Mouse (Mus musculus): ENCODE measurements at regions not wholly inside any gene's neighbourhood (a gene's known extent, or its start where the extent isn't known, plus 50 kb on each side); places are given as distances from the start of the nearest gene placed in this dataset.

DNA sequence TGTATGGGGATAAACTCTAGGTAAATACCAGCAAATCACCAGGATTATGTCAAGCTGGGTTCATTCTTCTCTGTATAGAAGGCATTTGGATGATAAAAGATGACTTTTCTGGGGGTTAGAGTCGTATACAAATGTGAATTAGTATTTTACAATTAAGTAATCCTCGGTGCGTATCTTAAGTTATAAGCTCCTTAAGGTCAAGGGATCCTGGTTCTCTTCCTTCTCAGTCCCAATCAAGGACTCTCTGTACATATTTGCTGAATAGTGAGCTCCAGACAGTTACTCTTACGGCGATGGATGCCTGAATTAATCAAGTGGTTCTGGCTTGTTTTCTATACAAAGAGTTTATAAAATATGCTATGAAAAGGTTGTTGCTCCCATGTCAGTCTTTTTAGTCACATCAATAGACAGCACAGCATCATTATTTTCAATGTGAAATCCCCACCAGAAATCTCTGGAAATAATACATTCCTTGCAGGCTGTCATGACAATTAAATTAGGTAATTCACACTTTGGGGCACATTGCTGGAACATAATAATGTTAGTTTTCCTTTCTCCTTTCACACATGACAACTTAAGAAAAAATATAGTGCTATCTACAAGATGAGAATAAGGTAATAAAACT lies 64.0 kb upstream of the Cwc22 start:
- 80% methylated on average over 5 of the region's 5 CpGs for WGBS
- H3K4me3 ChIP-seq (replicated peaks; ENCODE audit: insufficient read depth, low read depth, low read length) = no peak overlapping the region
- no peaks in the 10 kb centered on the region for H3K4me1 ChIP-seq (ENCODE audit: control insufficient read depth, insufficient read depth, low read length)
- TF ChIP-seq POLR2A (IDR thresholded peaks at IDR 0.05; ENCODE audit: borderline replicate concordance, insufficient read depth, low read length) = no peak
- TF ChIP-seq CTCF (IDR thresholded peaks at IDR 0.05; ENCODE audit: borderline replicate concordance, insufficient read depth, low read depth, low read length) = no peak
- DNase-seq = no peak
- no peaks in the 10 kb centered on the region; the same call in 1 of the 2 replicates for H3K27me3 ChIP-seq (ENCODE audit: control insufficient read depth, insufficient read depth, low read length)
- no peak overlapping the region for H3K27ac ChIP-seq (ENCODE audit: insufficient read depth, low read length)

DNA sequence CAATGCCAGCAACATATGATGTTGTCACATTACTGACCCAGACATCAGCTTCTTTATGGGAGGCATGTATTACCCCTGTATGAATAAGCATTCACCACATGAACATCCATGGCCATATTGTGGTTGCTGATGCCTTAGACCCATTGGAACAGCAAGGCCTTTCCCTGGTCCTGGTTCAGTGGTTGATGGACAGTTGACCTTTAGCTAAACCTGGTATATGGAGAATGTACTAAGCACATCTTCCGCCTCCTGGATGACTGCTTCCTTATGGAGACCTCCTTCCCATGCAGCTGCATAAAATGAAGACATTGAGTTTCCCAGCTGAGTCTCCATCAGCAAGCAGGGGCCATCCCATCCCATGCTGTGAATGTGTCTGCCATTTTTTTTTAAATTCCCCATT lies 61.9 kb upstream of the Cwc22 start:
- TF ChIP-seq CTCF (IDR thresholded peaks at IDR 0.05; ENCODE audit: borderline replicate concordance, insufficient read depth, low read depth, low read length) = no peak
- no peak for TF ChIP-seq POLR2A (IDR thresholded peaks at IDR 0.05; ENCODE audit: borderline replicate concordance, insufficient read depth, low read length)
- Histone ChIP-seq H3K27me3 (ENCODE audit: control insufficient read depth, insufficient read depth, low read length) (no peaks in the 10 kb centered on the region; the same call in 1 of the 2 replicates), H3K4me1 (ENCODE audit: control insufficient read depth, insufficient read depth, low read length) (no peaks in the 10 kb centered on the region), H3K4me3 (replicated peaks; ENCODE audit: insufficient read depth, low read depth, low read length) (no peak overlapping the region), H3K27ac (ENCODE audit: insufficient read depth, low read length) (no peak overlapping the region)
- 100% methylated on average over 1 of the region's 1 CpGs for WGBS
- no peak for DNase-seq

DNA sequence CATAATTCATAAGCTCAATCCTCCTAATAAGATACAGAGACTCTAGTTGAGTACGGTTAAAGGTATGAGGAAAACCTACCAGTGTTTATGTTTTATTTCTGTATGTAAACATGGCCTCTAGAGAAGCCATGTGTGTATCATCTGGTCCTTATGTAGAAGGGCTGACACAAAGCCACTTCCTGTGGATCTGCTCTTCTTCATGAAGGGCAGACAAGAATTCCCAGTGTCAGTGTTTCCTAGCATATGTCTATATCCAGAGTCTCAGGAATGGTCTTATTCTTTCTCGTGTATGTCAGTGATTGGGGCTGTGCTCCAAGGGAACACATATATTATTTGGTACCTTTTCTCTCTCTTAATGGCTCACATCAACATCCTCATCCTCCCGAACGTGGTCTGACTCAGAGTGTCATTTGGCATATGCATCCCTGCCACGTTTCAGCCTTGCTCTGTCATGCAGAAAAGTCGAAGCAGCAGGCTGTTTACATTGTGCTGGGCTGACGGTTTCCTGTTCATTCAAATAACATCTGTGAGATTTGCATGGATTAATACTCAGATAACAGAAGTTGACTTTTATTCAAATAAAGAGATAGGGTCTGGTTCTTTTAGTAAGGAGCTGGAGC lies 59.3 kb upstream of the Cwc22 start:
- TF ChIP-seq CTCF (IDR thresholded peaks at IDR 0.05; ENCODE audit: borderline replicate concordance, insufficient read depth, low read depth, low read length) (no peak), POLR2A (IDR thresholded peaks at IDR 0.05; ENCODE audit: borderline replicate concordance, insufficient read depth, low read length) (no peak)
- Histone ChIP-seq H3K4me1 (ENCODE audit: control insufficient read depth, insufficient read depth, low read length) (no peaks in the 10 kb centered on the region), H3K4me3 (replicated peaks; ENCODE audit: insufficient read depth, low read depth, low read length) (no peak overlapping the region), H3K27ac (ENCODE audit: insufficient read depth, low read length) (no peak overlapping the region), H3K27me3 (ENCODE audit: control insufficient read depth, insufficient read depth, low read length) (no peaks in the 10 kb centered on the region)
- 18% methylated on average over 7 of the region's 7 CpGs for WGBS
- no peak for DNase-seq

DNA sequence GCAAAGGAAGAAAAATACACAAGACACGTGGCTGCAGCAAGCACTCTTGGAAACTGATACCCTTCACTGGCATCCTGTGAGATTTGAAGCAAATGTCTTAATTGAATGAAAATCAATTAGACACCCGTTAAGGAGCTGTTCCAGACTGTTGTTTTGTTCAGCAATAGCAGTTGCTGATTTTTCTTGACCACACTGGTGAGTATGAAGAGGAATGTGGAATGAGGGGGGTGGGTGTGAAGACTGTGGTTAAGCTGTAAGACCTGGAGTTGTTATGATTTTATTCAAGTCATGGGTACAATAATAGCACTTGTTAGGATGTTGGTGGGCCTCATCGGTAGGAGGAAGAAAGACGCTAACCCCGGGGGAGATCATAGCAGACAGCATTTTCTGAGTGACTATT lies 58.3 kb upstream of the Cwc22 start:
- Histone ChIP-seq H3K27ac (ENCODE audit: insufficient read depth, low read length) (no peak overlapping the region), H3K4me1 (ENCODE audit: control insufficient read depth, insufficient read depth, low read length) (no peaks in the 10 kb centered on the region), H3K4me3 (replicated peaks; ENCODE audit: insufficient read depth, low read depth, low read length) (no peak overlapping the region), H3K27me3 (ENCODE audit: control insufficient read depth, insufficient read depth, low read length) (no peaks in the 10 kb centered on the region)
- no peak for DNase-seq
- WGBS = 64% methylated on average over 5 of the region's 5 CpGs
- TF ChIP-seq CTCF (IDR thresholded peaks at IDR 0.05; ENCODE audit: borderline replicate concordance, insufficient read depth, low read depth, low read length) (no peak), POLR2A (IDR thresholded peaks at IDR 0.05; ENCODE audit: borderline replicate concordance, insufficient read depth, low read length) (no peak)
